Mouse (Mus musculus): Measurements from ENCODE around the gene Rad51b. TPM values are rescaled to one million over a fixed set of nuclear protein-coding genes. Genes with fewer than 3 reads are reported as not detected.
A peak's percentile ranks its signal among the peaks of the same experiment; 100 is the strongest.

The Rad51b gene
- polyA plus RNA-seq, 1 experiment from 2014 or later, result 3.9 TPM

DNA sequence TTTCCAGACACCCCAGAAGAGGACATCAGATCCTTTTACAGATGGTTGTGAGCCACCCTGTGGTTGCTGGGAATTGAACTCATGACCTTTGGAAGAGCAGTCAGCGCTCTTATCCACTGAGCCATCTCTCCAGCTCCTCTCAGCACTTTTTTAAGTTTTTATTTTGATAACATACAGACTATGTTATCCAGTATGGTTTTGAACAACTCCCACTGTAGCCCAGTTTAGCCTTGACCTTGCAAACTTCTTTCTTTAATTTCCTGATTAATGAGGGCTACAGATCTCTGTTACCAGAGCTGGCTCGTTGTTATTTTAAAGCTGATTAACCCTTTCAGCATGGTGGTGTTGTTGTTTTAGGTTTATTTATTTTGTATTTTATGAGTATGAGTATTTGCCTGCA lies 29.2 kb downstream of the Rad51b start:
- no peak overlapping the region for H3K9ac ChIP-seq (ENCODE audit: low read depth, low read length)
- DNase-seq (ENCODE audit: low spot score) (peak; percentile 74), ATAC-seq (replicated peaks; ENCODE audit: low FRiP score, low read depth) (no peak; the same call in 1 of the 2 replicates)
- H3K27me3 ChIP-seq (ENCODE audit: insufficient read depth, low read length), result no peaks in the 10 kb centered on the region
- no peak overlapping the region for H3K4me3 ChIP-seq (replicated peaks; ENCODE audit: low read depth, low read length)
- no peak overlapping the region for H3K4me2 ChIP-seq (ENCODE audit: low read length)
- no peak for TF ChIP-seq CTCF (IDR thresholded peaks at IDR 0.05; ENCODE audit: low read depth)
- H3K9me3 ChIP-seq (replicated peaks; ENCODE audit: low read length), result no peaks in the 10 kb centered on the region
- no peak overlapping the region; the same call in 1 of the 2 replicates for H3K27ac ChIP-seq
- H3K4me1 ChIP-seq (replicated peaks; ENCODE audit: insufficient read depth, low read length), result peaks cover 7% of the 10 kb centered on the region; the same call in 1 of the 2 replicates
- no peaks in the 10 kb centered on the region for H3K36me3 ChIP-seq (ENCODE audit: insufficient read depth, low read length)
- 19% methylated on average over 2 of the region's 2 CpGs for WGBS

DNA sequence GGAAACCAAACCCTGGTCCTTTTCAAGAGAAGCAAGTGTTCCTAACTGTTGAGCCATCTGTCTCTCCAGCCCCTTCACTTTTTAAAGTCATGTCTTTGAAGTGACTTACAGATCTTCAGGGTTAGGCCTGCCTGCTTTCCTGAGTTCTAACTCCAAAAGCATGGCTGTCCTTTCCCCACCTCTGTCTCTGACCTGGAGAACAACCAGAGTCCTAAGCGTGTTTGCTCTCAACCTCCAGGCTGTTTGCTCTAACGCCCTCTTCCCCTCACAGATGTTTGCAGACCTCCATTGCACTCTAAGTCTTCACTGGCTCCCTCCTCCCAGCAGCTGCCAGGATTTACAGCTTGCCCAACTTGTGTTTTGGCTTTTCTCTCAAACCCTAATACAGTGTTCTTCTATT lies 29.7 kb downstream of the Rad51b start:
- no peak for TF ChIP-seq CTCF (IDR thresholded peaks at IDR 0.05; ENCODE audit: low read depth)
- 38% methylated on average over 2 of the region's 2 CpGs for WGBS
- ATAC-seq (replicated peaks; ENCODE audit: low FRiP score, low read depth), result no peak
- Histone ChIP-seq H3K27ac (peak overlapping the region; percentile 67; the same call in 1 of the 2 replicates), H3K36me3 (ENCODE audit: insufficient read depth, low read length) (no peaks in the 10 kb centered on the region), H3K4me2 (ENCODE audit: low read length) (no peak overlapping the region), H3K4me1 (replicated peaks; ENCODE audit: insufficient read depth, low read length) (peaks cover 7% of the 10 kb centered on the region; the same call in 1 of the 2 replicates), H3K9me3 (replicated peaks; ENCODE audit: low read length) (no peaks in the 10 kb centered on the region), H3K4me3 (replicated peaks; ENCODE audit: low read depth, low read length) (no peak overlapping the region), H3K27me3 (ENCODE audit: insufficient read depth, low read length) (no peaks in the 10 kb centered on the region), H3K9ac (ENCODE audit: low read depth, low read length) (no peak overlapping the region)
- DNase-seq (ENCODE audit: low spot score), result no peak

DNA sequence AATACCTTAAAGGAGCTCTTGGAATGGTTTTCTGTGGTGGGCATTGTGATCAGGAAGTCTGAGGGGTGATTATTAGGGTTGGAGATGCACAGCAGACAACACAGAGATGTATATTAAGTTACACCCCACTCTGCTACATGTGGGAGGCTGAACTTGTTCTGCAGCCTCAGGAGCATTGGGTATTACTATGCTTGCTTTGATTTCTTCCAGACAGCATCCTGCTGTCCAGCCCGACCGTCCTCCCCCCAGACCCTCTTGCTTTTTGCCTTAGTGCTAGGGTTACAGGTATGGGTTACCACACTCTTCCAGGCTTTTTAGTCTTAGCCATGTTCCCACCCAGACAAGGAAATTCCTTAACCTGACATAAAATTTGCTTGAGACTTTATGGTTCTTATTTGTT lies 30.8 kb downstream of the Rad51b start:
- WGBS, result 13% methylated on average over 2 of the region's 2 CpGs
- DNase-seq (ENCODE audit: low spot score) (no peak), ATAC-seq (replicated peaks; ENCODE audit: low FRiP score, low read depth) (no peak)
- Histone ChIP-seq H3K27me3 (ENCODE audit: insufficient read depth, low read length) (no peaks in the 10 kb centered on the region), H3K4me3 (replicated peaks; ENCODE audit: low read depth, low read length) (no peak overlapping the region), H3K36me3 (ENCODE audit: insufficient read depth, low read length) (no peaks in the 10 kb centered on the region), H3K4me1 (replicated peaks; ENCODE audit: insufficient read depth, low read length) (peaks cover 7% of the 10 kb centered on the region; the same call in 1 of the 2 replicates), H3K4me2 (ENCODE audit: low read length) (no peak overlapping the region), H3K27ac (peak overlapping the region; percentile 67), H3K9ac (ENCODE audit: low read depth, low read length) (no peak overlapping the region), H3K9me3 (replicated peaks; ENCODE audit: low read length) (no peaks in the 10 kb centered on the region)
- TF ChIP-seq CTCF (IDR thresholded peaks at IDR 0.05; ENCODE audit: low read depth), result no peak

DNA sequence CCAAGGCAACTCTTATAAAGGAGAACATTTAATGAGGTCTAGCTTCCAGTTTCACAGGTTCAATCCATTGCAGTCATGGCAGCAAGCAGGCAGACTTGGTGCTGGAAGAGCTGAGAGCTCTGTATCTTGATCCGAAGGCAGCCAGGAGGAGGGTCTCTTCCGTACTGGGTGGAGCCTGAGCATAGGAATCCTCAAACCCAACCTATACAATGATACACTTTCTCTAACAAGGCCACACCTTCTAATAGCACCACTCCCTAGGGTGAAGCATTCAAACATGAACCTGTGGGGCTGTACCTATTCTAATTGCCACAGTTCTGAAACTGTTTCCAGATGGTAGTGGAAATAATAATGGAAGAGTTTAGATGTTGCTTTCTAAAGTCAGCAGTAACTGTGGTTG lies 33.5 kb downstream of the Rad51b start:
- 0 out of 2 replicates have a peak, but pooled peaks cover 3% of the 10 kb centered on the region for H3K36me3 ChIP-seq (ENCODE audit: insufficient read depth, low read length)
- H3K9ac ChIP-seq (ENCODE audit: low read depth, low read length), result no peak overlapping the region
- WGBS, result 76% methylated on average over 2 of the region's 2 CpGs
- no peak overlapping the region for H3K4me2 ChIP-seq (ENCODE audit: low read length)
- H3K4me3 ChIP-seq (replicated peaks; ENCODE audit: low read depth, low read length), result no peak overlapping the region
- DNase-seq (ENCODE audit: low spot score), result no peak
- H3K4me1 ChIP-seq (replicated peaks; ENCODE audit: insufficient read depth, low read length), result peaks cover 7% of the 10 kb centered on the region; the same call in 1 of the 2 replicates
- no peaks in the 10 kb centered on the region for H3K27me3 ChIP-seq (ENCODE audit: insufficient read depth, low read length)
- H3K27ac ChIP-seq, result no peak overlapping the region
- no peaks in the 10 kb centered on the region for H3K9me3 ChIP-seq (replicated peaks; ENCODE audit: low read length)
- TF ChIP-seq CTCF (IDR thresholded peaks at IDR 0.05; ENCODE audit: low read depth), result no peak
- no peak for ATAC-seq (replicated peaks; ENCODE audit: low FRiP score, low read depth)

DNA sequence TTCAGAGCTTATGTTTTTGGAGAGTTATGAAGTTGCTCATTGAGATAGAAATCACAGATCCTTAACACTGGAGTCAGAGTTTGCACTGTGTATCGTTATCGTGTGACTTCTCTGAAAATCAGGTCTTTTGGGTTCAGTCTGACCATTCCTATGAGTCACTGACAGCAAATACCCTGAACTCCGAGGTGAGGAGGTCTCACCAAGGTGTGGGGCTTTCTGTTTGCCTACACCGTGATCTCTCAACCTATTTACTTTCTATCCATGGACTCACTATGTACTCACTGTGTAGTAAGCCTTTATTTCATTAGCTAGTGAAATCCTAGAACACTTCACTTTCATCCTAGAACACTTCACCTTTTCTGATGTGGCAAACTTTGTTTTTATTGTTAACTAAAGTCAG lies 34.6 kb downstream of the Rad51b start:
- no peaks in the 10 kb centered on the region for H3K27me3 ChIP-seq (ENCODE audit: insufficient read depth, low read length)
- 86% methylated on average over 4 of the region's 4 CpGs for WGBS
- no peak overlapping the region for H3K4me3 ChIP-seq (replicated peaks; ENCODE audit: low read depth, low read length)
- no peaks in the 10 kb centered on the region for H3K9me3 ChIP-seq (replicated peaks; ENCODE audit: low read length)
- H3K9ac ChIP-seq (ENCODE audit: low read depth, low read length), result no peak overlapping the region
- H3K27ac ChIP-seq, result no peak overlapping the region
- ATAC-seq (replicated peaks; ENCODE audit: low FRiP score, low read depth) (no peak), DNase-seq (ENCODE audit: low spot score) (no peak)
- 0 out of 2 replicates have a peak, but pooled peaks cover 3% of the 10 kb centered on the region for H3K36me3 ChIP-seq (ENCODE audit: insufficient read depth, low read length)
- no peak overlapping the region for H3K4me2 ChIP-seq (ENCODE audit: low read length)
- no peak for TF ChIP-seq CTCF (IDR thresholded peaks at IDR 0.05; ENCODE audit: low read depth)
- H3K4me1 ChIP-seq (replicated peaks; ENCODE audit: insufficient read depth, low read length), result peaks cover 7% of the 10 kb centered on the region; the same call in 1 of the 2 replicates

- no peaks in the 10 kb centered on the region for H3K4me1 ChIP-seq (replicated peaks; ENCODE audit: insufficient read depth, low read length)
Measured at GRCm38 (mm10) chr12:79338791-79339190, 41.7 kb downstream of the Rad51b start.

GRCm38 (mm10) chr12:79340513-79340912 lies 43.4 kb downstream of the Rad51b start:
- H3K9ac ChIP-seq (ENCODE audit: low read depth, low read length), result no peak overlapping the region
- DNase-seq (ENCODE audit: low spot score), result peak; percentile 83
- H3K4me3 ChIP-seq (replicated peaks; ENCODE audit: low read depth, low read length), result no peak overlapping the region
- TF ChIP-seq CTCF (IDR thresholded peaks at IDR 0.05; ENCODE audit: low read depth), result no peak
- H3K4me2 ChIP-seq (ENCODE audit: low read length), result no peak overlapping the region
- no peaks in the 10 kb centered on the region for H3K9me3 ChIP-seq (replicated peaks; ENCODE audit: low read length)
- H3K36me3 ChIP-seq (ENCODE audit: insufficient read depth, low read length), result no peaks in the 10 kb centered on the region
- 53% methylated on average over 6 of the region's 6 CpGs for WGBS
- H3K4me1 ChIP-seq (replicated peaks; ENCODE audit: insufficient read depth, low read length), result no peaks in the 10 kb centered on the region
- no peak for ATAC-seq (replicated peaks; ENCODE audit: low FRiP score, low read depth)
- no peaks in the 10 kb centered on the region for H3K27me3 ChIP-seq (ENCODE audit: insufficient read depth, low read length)
- peak overlapping the region; percentile 73 for H3K27ac ChIP-seq

More at GRCm38 (mm10) chr12:79338791-79339190, 41.7 kb downstream of the Rad51b start:
- no peaks in the 10 kb centered on the region for H3K9me3 ChIP-seq (replicated peaks; ENCODE audit: low read length)
- H3K4me3 ChIP-seq (replicated peaks; ENCODE audit: low read depth, low read length), result no peak overlapping the region
- no peak for DNase-seq (ENCODE audit: low spot score)
- no peak overlapping the region for H3K4me2 ChIP-seq (ENCODE audit: low read length)
- H3K9ac ChIP-seq (ENCODE audit: low read depth, low read length), result no peak overlapping the region
- no peak for ATAC-seq (replicated peaks; ENCODE audit: low FRiP score, low read depth)
- TF ChIP-seq CTCF (IDR thresholded peaks at IDR 0.05; ENCODE audit: low read depth), result no peak
- WGBS, result 83% methylated on average over 8 of the region's 8 CpGs
- no peaks in the 10 kb centered on the region for H3K27me3 ChIP-seq (ENCODE audit: insufficient read depth, low read length)
- no peak overlapping the region for H3K27ac ChIP-seq
- 0 out of 2 replicates have a peak, but pooled peaks cover 3% of the 10 kb centered on the region for H3K36me3 ChIP-seq (ENCODE audit: insufficient read depth, low read length)

All from kidney, postnatal 0 days (tissue).